Mouse (Mus musculus): ENCODE measurements around the gene Pafah2.

DNA sequence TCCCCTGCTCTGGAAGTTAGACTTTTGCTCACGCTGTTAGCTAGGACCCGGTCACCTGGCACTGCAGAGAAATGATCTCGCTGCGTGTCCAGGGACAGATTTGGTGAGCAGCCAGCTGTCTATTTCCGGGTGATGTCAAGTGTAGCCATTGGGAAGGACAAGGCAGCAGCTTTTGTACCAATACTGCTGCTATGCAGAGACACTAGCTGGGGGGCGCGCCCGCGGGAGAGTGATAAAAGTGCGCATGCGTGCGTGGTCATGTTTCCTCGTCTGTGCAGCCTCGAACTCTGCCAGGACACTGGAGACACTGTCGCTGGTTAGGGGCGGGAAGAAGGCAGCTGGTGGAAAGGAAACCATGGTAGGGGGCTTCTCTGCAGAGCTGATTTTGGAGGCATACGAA lies 20.1 kb downstream of the Pafah2 start:
- no peak for TF ChIP-seq CTCF (conservative IDR thresholded peaks at IDR 0.05; ENCODE audit: low read length)
- no peak for TF ChIP-seq POU5F1 (IDR thresholded peaks at IDR 0.05; ENCODE audit: borderline replicate concordance, low read length)
- no peak for TF ChIP-seq NANOG (IDR thresholded peaks at IDR 0.05; ENCODE audit: borderline replicate concordance, low read length)

Measured in E14TG2a.4 (cell line).